Mouse (Mus musculus): ENCODE data around the gene Wrap53. TPM values are rescaled to one million over a fixed set of nuclear protein-coding genes. Genes with fewer than 3 reads are reported as not detected.

The Wrap53 gene
- polyA plus RNA-seq, 1 experiment from 2014 or later: 27.9 TPM

DNA sequence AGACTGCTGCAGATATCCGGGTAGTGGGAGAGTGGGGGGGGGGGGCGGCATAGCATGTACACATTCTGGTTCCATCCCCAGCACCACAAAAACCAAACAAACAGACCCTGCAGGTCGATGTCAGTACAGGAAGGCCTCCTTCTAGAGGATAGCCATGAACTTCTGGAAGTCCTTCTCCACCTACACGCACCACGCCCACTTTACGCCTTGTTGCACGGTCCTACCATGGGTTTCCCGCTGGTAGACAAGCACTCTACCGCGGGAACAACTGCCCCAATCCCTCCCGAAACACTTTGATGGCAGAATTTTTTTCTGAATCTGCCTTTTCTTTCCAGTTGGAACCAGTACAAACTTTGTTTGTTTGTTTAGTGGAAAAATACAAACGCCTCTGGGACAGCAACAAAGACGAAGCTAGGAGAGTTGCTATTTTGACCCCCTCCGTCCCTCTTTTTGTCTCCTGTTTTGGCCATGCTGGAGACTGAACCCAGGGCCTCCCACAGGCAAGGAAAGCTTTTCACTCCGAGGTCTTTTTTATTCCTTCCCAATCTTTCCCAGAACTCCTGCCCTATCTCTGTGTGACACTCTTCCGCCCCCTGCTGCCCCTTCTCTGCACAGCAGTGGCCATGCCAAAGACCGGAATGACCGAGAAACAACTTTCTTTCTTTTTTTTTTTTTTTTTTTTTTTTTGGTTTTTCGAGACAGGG, 33.6 kb upstream of the Wrap53 start:
- 11% methylated on average over 19 of the region's 19 CpGs for WGBS
- peak overlapping the region; percentile 41; the same call in 1 of the 2 replicates for H3K27ac ChIP-seq

DNA sequence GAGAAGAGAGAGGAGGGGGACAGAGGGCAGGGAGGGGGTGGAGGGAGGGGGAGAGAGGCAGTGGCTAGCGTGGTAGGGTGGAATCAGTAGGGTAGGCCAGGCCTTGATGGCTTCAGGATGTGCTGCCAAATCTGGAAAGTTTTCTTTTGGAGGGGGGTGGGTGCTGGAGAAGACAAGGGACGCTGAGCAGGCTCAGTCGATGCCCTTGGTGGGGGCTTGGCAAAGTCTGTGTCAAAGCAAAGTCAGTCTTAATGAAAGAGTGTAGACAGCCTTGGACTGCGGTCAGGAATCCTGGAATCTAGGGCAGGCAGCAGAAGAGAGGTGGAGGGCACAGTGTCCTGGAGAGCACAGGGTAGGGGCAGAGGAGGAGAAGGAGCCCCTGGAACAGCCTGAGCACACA, 30.8 kb upstream of the Wrap53 start:
- Histone ChIP-seq H3K4me3 (replicated peaks) (no peak overlapping the region), H3K4me1 (peaks cover 13% of the 10 kb centered on the region), H3K9ac (no peak overlapping the region), H3K9me3 (replicated peaks) (no peaks in the 10 kb centered on the region), H3K27ac (no peak overlapping the region), H3K27me3 (no peaks in the 10 kb centered on the region), H3K36me3 (no peaks in the 10 kb centered on the region), H3K4me2 (no peak overlapping the region)
- 65% methylated on average over 4 of the region's 4 CpGs for WGBS
- no peak for ATAC-seq (replicated peaks; ENCODE audit: low FRiP score)

More for the DNA sequence above, 33.6 kb upstream of the Wrap53 start:
- Histone ChIP-seq H3K4me2 (peak overlapping the region; percentile 52), H3K4me3 (replicated peaks) (peak overlapping the region; percentile 15), H3K9ac (peak overlapping the region; percentile 21; the same call in 1 of the 2 replicates), H3K9me3 (replicated peaks) (no peaks in the 10 kb centered on the region), H3K36me3 (no peaks in the 10 kb centered on the region), H3K27me3 (peaks cover 8% of the 10 kb centered on the region; the same call in 1 of the 2 replicates), H3K4me1 (peaks cover 8% of the 10 kb centered on the region)
- peak; percentile 37; the same call in 1 of the 2 replicates for ATAC-seq (replicated peaks; ENCODE audit: low FRiP score)

DNA sequence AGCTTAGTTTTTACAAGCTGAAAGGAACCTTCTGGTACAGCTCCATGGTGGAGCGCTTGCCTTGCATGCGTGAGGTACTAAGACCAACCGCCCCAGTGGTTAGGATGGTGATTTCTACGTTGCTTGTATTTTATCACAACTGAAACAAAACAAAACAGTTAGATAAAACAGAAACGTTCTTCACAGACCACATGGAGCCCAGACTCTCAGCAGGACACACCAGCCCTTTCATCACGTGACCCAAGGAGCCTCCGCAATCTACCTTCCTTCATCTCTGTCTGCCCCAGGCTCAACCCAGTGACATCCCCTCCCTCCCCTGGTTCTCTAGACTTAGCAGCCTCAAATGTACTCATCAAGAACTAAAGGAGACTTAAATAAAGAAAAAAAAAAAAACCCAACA, 29.4 kb upstream of the Wrap53 start:
- Histone ChIP-seq H3K9me3 (replicated peaks) (no peaks in the 10 kb centered on the region), H3K27ac (no peak overlapping the region), H3K4me2 (no peak overlapping the region), H3K4me3 (replicated peaks) (no peak overlapping the region), H3K4me1 (peaks cover 27% of the 10 kb centered on the region), H3K27me3 (peaks cover 12% of the 10 kb centered on the region), H3K36me3 (no peaks in the 10 kb centered on the region), H3K9ac (no peak overlapping the region)
- whole genome bisulfite sequencing: 63% methylated on average over 7 of the region's 7 CpGs
- no peak for ATAC-seq (replicated peaks; ENCODE audit: low FRiP score)

DNA sequence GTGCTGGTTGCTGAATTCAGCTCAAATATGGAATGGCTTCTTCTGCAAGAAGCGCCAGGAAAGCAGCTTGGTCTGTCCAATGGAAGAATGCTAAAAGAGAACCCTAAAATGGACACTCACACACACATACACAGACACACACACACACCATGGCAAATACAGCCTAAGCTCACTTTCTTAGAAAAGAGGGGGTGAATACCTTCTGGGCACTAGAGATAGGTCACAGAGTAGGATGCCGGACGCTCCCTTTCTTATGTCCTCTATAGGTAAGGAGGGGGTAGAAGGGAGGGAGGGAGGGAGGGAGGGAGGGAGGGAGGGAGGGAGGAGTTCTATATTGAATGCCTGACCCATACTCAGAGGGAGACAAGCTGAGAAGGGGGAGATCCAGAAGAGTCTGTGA, 28.5 kb upstream of the Wrap53 start:
- Histone ChIP-seq H3K9me3 (replicated peaks) (no peaks in the 10 kb centered on the region), H3K4me2 (no peak overlapping the region), H3K27ac (no peak overlapping the region), H3K9ac (no peak overlapping the region), H3K36me3 (no peaks in the 10 kb centered on the region), H3K4me1 (peaks cover 32% of the 10 kb centered on the region), H3K4me3 (replicated peaks) (no peak overlapping the region), H3K27me3 (peaks cover 17% of the 10 kb centered on the region)
- WGBS: 88% methylated on average over 1 of the region's 3 CpGs
- ATAC-seq (replicated peaks; ENCODE audit: low FRiP score): no peak

DNA sequence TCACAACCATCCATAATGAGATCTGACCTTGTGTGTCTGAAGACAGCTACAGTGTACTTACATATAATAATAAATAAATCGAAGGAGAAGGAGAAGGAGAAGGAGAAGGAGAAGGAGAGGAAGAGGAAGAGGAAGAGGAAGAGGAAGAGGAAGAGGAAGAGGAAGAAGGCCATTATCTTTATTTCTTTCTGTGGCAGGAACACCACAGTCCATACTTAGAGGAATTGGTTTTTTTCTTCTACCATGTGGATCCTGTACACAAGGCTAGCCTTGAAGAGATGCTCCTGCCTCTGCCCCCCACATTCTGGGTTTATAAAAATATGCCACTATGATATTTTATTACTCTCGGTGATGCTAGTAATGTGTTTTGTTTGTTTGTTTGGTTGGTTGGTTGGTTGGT, 26.8 kb upstream of the Wrap53 start:
- Histone ChIP-seq H3K36me3 (no peaks in the 10 kb centered on the region), H3K4me3 (replicated peaks) (no peak overlapping the region), H3K27me3 (peaks cover 22% of the 10 kb centered on the region), H3K9ac (no peak overlapping the region), H3K9me3 (replicated peaks) (no peaks in the 10 kb centered on the region), H3K4me2 (no peak overlapping the region), H3K4me1 (peaks cover 36% of the 10 kb centered on the region), H3K27ac (no peak overlapping the region)
- ATAC-seq (replicated peaks; ENCODE audit: low FRiP score): no peak
- WGBS: 82% methylated on average over 2 of the region's 2 CpGs

DNA sequence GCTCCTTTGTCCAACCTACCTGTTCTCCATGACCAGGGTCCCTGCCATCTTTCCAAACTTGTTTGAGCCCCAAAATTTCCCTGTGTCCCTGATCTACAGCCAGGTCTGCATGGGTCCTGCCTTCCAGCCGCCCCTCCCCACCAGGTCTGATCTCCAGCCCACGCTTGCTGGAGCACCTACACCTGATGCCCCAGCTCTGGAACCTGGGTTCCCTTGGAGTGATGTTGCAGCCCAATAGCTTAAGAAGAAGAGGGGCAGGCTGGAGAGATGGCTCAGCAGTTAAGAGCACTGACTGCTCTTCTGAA, 26.4 kb upstream of the Wrap53 start:
- Histone ChIP-seq H3K4me1 (peaks cover 39% of the 10 kb centered on the region), H3K27ac (0 out of 2 replicates have a peak overlapping the region, but pooled peaks have one; percentile 18), H3K9ac (peak overlapping the region; percentile 17; the same call in 1 of the 2 replicates), H3K36me3 (no peaks in the 10 kb centered on the region), H3K4me2 (peak overlapping the region; percentile 98), H3K27me3 (peaks cover 22% of the 10 kb centered on the region), H3K9me3 (replicated peaks) (no peaks in the 10 kb centered on the region), H3K4me3 (replicated peaks) (peak overlapping the region; percentile 60)
- no peak for ATAC-seq (replicated peaks; ENCODE audit: low FRiP score)
- WGBS: 73% methylated on average over 2 of the region's 2 CpGs

DNA sequence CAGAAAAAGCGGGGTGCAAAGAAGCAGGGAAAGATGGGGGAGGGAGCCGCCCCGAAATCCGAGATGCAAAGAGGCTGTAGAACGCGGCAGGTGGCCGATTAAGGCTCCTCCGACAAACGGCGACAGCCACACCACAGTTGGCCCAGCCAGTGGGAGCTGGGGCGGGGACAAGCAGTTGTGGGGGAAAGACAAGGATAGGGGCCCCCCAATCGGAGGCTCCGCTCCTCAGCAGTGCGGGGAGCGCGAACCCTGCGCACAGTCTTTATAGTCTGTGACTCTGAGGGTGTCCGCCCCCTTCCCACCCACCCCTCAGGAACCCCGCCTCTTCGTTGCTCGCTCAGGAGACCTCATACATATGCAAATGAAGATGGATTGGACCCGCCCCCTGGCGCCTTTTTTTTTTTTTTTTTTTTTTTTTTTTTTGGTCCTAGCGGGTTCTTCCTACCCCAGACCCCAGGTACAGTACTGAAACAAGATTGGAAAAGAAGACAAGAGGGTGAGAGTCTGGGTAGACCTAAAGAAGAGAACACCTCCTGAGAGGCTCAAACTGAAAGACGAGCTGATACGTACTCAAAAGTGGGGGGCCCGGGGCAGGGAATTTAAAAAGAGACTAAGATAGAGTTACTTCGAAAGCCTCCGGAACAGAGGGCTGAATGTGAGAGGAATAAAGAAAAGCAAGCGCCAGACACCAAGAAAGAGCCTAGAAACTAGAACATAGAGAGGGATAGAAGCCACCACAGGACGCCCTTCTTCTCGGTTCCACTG, 25.9 kb upstream of the Wrap53 start, which contains the start of gene Atp1b2:
Gene Atp1b2 (minus strand): TSS at position 217 of the 765 bp plus-strand sequence.
- no peaks in the 10 kb centered on the region for H3K36me3 ChIP-seq
- H3K27ac ChIP-seq: peak within 1 kb of the TSS; percentile 69
- peaks cover 22% of the 10 kb centered on the region for H3K27me3 ChIP-seq
- ATAC-seq (replicated peaks; ENCODE audit: low FRiP score): peak; percentile 87
- 2% methylated on average over 32 of the region's 32 CpGs for WGBS
- H3K4me3 ChIP-seq (replicated peaks): peak within 1 kb of the TSS; percentile 60
- H3K4me1 ChIP-seq: peaks cover 44% of the 10 kb centered on the region
- no peaks in the 10 kb centered on the region for H3K9me3 ChIP-seq (replicated peaks)
- H3K9ac ChIP-seq: peak within 1 kb of the TSS; percentile 57
- H3K4me2 ChIP-seq: peak within 1 kb of the TSS; percentile 98

DNA sequence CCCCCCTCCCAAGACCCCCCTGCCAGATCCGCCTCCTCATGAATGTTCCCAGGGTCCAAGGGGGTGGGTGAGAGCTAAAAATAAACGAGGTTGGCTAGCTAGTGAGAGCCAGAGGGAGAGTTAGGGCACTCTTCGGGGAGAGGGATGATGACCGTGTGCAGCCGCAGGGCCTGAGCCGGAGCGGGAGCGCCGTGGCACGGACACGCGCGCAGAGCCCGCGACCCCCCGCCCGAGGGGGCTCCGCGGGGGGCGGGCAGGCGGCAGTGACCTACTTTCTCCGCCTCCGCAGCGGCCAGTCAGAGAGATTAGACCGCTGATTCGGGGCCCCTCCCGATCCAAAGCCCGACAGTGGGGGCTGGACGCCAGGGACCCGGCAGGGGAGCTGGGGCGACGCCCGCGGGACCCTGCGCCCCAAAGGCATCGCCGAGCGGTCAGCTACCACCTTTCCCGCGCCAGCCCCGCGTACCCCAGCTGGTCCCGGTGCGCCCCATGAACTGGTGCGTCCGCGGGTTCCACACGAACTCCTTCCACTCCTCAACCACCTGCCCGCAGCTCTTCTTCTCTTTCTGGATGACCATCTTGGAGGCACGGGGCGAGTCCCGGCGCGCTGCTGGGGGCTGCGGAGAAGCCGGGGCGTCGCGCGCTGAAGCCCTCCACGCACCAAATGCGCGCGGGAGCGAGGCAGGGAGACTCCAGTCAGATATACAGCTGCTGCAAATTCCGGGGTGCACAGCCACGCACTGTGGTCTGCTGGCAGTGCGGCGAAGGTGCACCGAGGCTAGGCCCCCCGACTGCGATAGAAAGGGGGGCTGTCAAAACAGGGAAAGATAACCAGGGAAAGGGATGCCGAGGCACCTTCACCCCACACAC, 25.0 kb upstream of the Wrap53 start:
- Histone ChIP-seq H3K9me3 (replicated peaks) (no peaks in the 10 kb centered on the region), H3K36me3 (no peaks in the 10 kb centered on the region), H3K4me1 (peaks cover 53% of the 10 kb centered on the region), H3K4me3 (replicated peaks) (peak overlapping the region; percentile 60), H3K4me2 (peak overlapping the region; percentile 98), H3K27me3 (peaks cover 22% of the 10 kb centered on the region), H3K27ac (peak overlapping the region; percentile 69), H3K9ac (peak overlapping the region; percentile 57)
- under 1% methylated on average over 73 of the region's 73 CpGs for WGBS
- ATAC-seq (replicated peaks; ENCODE audit: low FRiP score): peak; percentile 49

DNA sequence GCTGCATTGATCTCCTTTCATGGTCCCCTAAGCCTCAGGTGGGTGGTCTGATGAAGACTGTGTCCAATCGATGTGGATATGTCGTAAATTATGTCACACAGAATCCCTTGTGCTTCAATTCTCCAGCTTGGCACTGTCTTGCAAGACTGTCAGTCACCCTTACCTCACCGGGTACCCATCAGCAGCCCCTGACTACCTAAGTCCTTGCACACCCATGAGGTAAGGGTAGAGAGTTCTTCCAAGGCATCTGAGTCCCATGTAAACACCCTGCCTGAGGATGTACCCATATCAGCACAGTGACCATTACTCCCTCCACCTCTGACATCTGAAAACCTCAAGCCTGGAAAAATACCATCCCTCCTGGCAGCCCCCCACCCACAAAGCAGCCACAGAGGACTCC, 24.3 kb upstream of the Wrap53 start:
- peak overlapping the region; percentile 98 for H3K4me2 ChIP-seq
- H3K4me3 ChIP-seq (replicated peaks): peak overlapping the region; percentile 60
- no peak for ATAC-seq (replicated peaks; ENCODE audit: low FRiP score)
- H3K4me1 ChIP-seq: peaks cover 60% of the 10 kb centered on the region
- WGBS: 63% methylated on average over 3 of the region's 3 CpGs
- no peaks in the 10 kb centered on the region for H3K9me3 ChIP-seq (replicated peaks)
- H3K36me3 ChIP-seq: no peaks in the 10 kb centered on the region
- peak overlapping the region; percentile 57; the same call in 1 of the 2 replicates for H3K9ac ChIP-seq
- H3K27me3 ChIP-seq: peaks cover 22% of the 10 kb centered on the region
- H3K27ac ChIP-seq: peak overlapping the region; percentile 69; the same call in 1 of the 2 replicates

DNA sequence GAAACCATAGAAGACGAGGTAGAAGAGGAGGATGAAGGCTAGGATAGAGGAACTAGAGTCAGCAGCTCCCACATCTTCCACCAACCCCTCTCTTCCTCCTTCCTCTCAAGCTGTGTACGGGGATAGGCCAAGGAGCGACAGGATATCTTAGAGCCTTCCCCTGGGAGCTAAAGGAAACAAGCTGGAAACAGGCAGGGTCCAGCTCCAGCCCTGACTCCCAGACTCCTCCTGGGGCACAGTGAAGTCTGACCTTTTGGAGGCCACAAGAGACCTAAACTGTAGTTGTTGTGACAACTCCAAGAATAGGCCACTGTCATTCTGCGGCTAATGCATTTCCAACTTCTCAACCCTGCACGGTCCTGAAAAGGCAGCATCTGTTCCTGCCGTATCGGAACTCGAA, 23.5 kb upstream of the Wrap53 start:
- Histone ChIP-seq H3K9ac (no peak overlapping the region), H3K4me1 (peaks cover 64% of the 10 kb centered on the region), H3K36me3 (no peaks in the 10 kb centered on the region), H3K27me3 (peaks cover 22% of the 10 kb centered on the region), H3K9me3 (replicated peaks) (no peaks in the 10 kb centered on the region), H3K27ac (peak overlapping the region; percentile 69; the same call in 1 of the 2 replicates), H3K4me2 (peak overlapping the region; percentile 98), H3K4me3 (replicated peaks) (no peak overlapping the region)
- 71% methylated on average over 8 of the region's 8 CpGs for WGBS
- no peak for ATAC-seq (replicated peaks; ENCODE audit: low FRiP score)

DNA sequence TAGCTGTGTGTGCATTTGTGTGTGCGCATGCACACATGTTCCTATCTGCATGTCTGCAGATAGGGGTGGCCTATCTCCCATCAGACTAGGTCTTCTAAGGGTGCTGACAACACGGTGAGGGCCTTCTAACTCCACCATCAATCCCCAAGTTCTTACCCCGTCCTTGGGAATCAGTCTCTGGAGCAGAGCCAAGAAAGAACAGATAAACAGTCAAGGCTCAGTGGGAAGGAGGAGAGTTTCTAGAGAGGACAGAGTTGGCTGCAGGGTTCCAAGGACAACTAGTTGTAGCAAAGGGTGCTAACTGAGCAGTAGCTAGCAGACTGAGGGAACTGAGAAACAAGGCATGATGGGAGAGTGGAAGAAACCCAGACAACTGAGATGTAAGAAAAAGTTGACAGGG, 21.7 kb upstream of the Wrap53 start:
- H3K4me1 ChIP-seq: peaks cover 64% of the 10 kb centered on the region
- 65% methylated on average over 3 of the region's 3 CpGs for WGBS
- H3K36me3 ChIP-seq: no peaks in the 10 kb centered on the region
- no peak overlapping the region for H3K9ac ChIP-seq
- no peaks in the 10 kb centered on the region for H3K9me3 ChIP-seq (replicated peaks)
- H3K27ac ChIP-seq: no peak overlapping the region
- H3K4me2 ChIP-seq: no peak overlapping the region
- H3K4me3 ChIP-seq (replicated peaks): no peak overlapping the region
- H3K27me3 ChIP-seq: peaks cover 22% of the 10 kb centered on the region
- ATAC-seq (replicated peaks; ENCODE audit: low FRiP score): no peak

Data from kidney, embryonic 15.5 days (tissue).